Mouse (Mus musculus) liver, postnatal 0 days (tissue): ENCODE measurements around the gene Hbq1a.

Source experiments
- CTCF ChIP-seq: sonication (generic); IDR thresholded peaks from 2 replicates; pipeline ENCODE4 v1.5.1; 2016; ENCODE audit warnings: antibody characterized with exemption, low read depth
- EP300 ChIP-seq: IDR thresholded peaks from 2 replicates; pipeline ENCODE4 v1.6.1; 2016; ENCODE audit warnings: antibody characterized with exemption, low read depth, mild to moderate bottlenecking

- TF ChIP-seq CTCF (no peak), EP300 (peak; percentile 98)
Observed at GRCm38 (mm10) chr11:32256146-32256545, 43.7 kb upstream of the Hbq1a start.
